Mouse (Mus musculus): ENCODE data around the gene Bok. TPM values are rescaled to one million over a fixed set of nuclear protein-coding genes. Genes with fewer than 3 reads are reported as not detected.

Bok gene
- polyA plus RNA-seq, 1 experiment from 2014 or later = 48.2 TPM

- no peak overlapping the region for H3K27ac ChIP-seq
- no peaks in the 10 kb centered on the region for H3K27me3 ChIP-seq
- peaks cover 35% of the 10 kb centered on the region for H3K36me3 ChIP-seq
- 72% methylated on average over 7 of the region's 7 CpGs for WGBS
- H3K4me2 ChIP-seq = no peak overlapping the region
- no peaks in the 10 kb centered on the region for H3K4me1 ChIP-seq
- H3K4me3 ChIP-seq = no peak overlapping the region
- no peaks in the 10 kb centered on the region for H3K9me3 ChIP-seq
- H3K9ac ChIP-seq = no peak overlapping the region
- no peak for ATAC-seq (ENCODE audit: insufficient number of reproducible peaks, insufficient read depth, low FRiP score, low TSS enrichment, low read depth)
Observed at GRCm38 (mm10) chr1:93721557-93721956, 36.1 kb downstream of the Bok start.

- no peaks in the 10 kb centered on the region for H3K27me3 ChIP-seq
- no peak overlapping the region for H3K27ac ChIP-seq
- H3K4me3 ChIP-seq = no peak overlapping the region
- peaks cover 36% of the 10 kb centered on the region for H3K36me3 ChIP-seq
- no peak for ATAC-seq (ENCODE audit: insufficient number of reproducible peaks, insufficient read depth, low FRiP score, low TSS enrichment, low read depth)
- no peaks in the 10 kb centered on the region for H3K9me3 ChIP-seq
- H3K4me1 ChIP-seq = no peaks in the 10 kb centered on the region
- H3K4me2 ChIP-seq = no peak overlapping the region
- no peak overlapping the region for H3K9ac ChIP-seq
- WGBS = 77% methylated on average over 3 of the region's 3 CpGs
Observed at GRCm38 (mm10) chr1:93724623-93725022, 39.2 kb downstream of the Bok start.

DNA sequence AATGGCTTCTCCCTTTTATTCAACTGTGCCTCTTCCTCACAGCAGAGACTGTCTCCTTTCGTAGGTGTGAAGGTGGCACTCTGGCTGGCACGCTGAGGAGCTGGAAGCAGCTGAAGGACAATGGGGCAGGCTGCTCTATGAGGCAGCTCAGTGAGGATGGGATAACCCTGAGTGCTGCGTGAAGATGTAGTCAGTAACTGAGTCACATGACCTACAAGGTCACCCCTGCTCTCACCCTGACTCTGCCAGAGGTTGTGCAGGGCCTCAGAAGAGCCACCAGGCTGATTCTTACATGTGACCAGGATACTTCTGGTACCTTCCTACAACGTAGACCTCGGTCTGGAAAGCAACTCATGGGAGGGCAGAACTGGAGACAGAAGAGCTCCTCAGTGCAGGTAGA, 40.2 kb downstream of the Bok start:
- no peak overlapping the region for H3K4me2 ChIP-seq
- ATAC-seq (ENCODE audit: insufficient number of reproducible peaks, insufficient read depth, low FRiP score, low TSS enrichment, low read depth) = no peak
- WGBS = 93% methylated on average over 5 of the region's 5 CpGs
- H3K27me3 ChIP-seq = no peaks in the 10 kb centered on the region
- no peak overlapping the region for H3K27ac ChIP-seq
- no peak overlapping the region for H3K4me3 ChIP-seq
- H3K9me3 ChIP-seq = no peaks in the 10 kb centered on the region
- H3K4me1 ChIP-seq = no peaks in the 10 kb centered on the region
- H3K36me3 ChIP-seq = peaks cover 36% of the 10 kb centered on the region
- H3K9ac ChIP-seq = no peak overlapping the region

DNA sequence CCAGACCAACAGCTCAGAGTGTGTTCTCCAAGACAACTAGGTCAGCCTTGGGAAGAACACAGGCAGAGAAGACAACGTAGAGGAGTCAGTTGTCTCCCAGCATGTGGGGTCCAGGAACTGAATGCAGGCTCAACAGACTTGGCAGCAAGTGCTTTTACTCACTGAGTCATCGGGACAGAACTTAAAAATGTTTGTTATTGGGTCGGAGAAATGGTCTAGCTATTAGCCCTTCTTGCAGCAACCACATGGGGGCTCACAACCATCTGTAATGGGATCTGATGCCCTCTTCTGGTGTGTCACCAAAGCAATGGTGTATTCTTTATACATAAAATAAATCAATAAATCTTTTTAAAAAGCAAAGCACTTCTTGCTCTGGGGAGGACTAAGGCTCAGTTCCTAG, 40.7 kb downstream of the Bok start:
- Histone ChIP-seq H3K9me3 (no peaks in the 10 kb centered on the region), H3K27me3 (no peaks in the 10 kb centered on the region), H3K4me2 (no peak overlapping the region), H3K27ac (no peak overlapping the region), H3K9ac (no peak overlapping the region), H3K4me3 (no peak overlapping the region), H3K4me1 (no peaks in the 10 kb centered on the region), H3K36me3 (peaks cover 36% of the 10 kb centered on the region)
- no peak for ATAC-seq (ENCODE audit: insufficient number of reproducible peaks, insufficient read depth, low FRiP score, low TSS enrichment, low read depth)
- WGBS = 85% methylated on average over 3 of the region's 3 CpGs

GRCm38 (mm10) chr1:93726974-93727373, 41.5 kb downstream of the Bok start:
- Histone ChIP-seq H3K4me2 (no peak overlapping the region), H3K4me3 (no peak overlapping the region), H3K4me1 (no peaks in the 10 kb centered on the region), H3K9me3 (no peaks in the 10 kb centered on the region), H3K36me3 (peaks cover 36% of the 10 kb centered on the region), H3K27ac (no peak overlapping the region), H3K9ac (no peak overlapping the region), H3K27me3 (no peaks in the 10 kb centered on the region)
- no peak for ATAC-seq (ENCODE audit: insufficient number of reproducible peaks, insufficient read depth, low FRiP score, low TSS enrichment, low read depth)
- 60% methylated on average over 3 of the region's 3 CpGs for WGBS

DNA sequence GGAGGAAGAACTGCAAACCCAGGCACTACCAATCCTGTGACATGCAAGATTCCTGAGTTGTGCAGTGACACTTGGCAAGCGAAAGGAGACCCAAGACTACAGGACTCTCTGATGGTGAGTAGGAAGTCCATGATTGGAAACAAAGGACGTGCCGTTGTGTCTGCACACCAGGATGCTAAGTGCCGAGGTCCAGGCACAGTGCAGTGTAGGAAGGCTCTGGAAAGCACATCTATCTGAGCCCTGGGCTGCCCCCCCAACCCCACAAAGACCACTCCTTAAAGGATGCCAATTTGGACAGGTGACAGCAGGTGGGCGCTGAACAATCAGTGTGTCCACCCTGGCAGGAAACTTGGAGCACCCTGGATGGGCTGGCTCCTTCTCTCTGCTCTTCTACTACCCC, 45.6 kb downstream of the Bok start:
- ATAC-seq (ENCODE audit: insufficient number of reproducible peaks, insufficient read depth, low FRiP score, low TSS enrichment, low read depth) = no peak
- Histone ChIP-seq H3K4me1 (no peaks in the 10 kb centered on the region), H3K4me2 (no peak overlapping the region), H3K4me3 (no peak overlapping the region), H3K36me3 (0 out of 2 replicates have a peak, but pooled peaks cover 10% of the 10 kb centered on the region), H3K9me3 (no peaks in the 10 kb centered on the region), H3K27me3 (no peaks in the 10 kb centered on the region), H3K9ac (no peak overlapping the region), H3K27ac (no peak overlapping the region)
- 91% methylated on average over 5 of the region's 5 CpGs for WGBS

GRCm38 (mm10) chr1:93731880-93732281, 46.4 kb downstream of the Bok start:
- Histone ChIP-seq H3K27ac (no peak overlapping the region), H3K9ac (no peak overlapping the region), H3K4me2 (no peak overlapping the region), H3K4me3 (no peak overlapping the region), H3K4me1 (no peaks in the 10 kb centered on the region), H3K36me3 (0 out of 2 replicates have a peak, but pooled peaks cover 10% of the 10 kb centered on the region), H3K27me3 (no peaks in the 10 kb centered on the region), H3K9me3 (no peaks in the 10 kb centered on the region)
- 20% methylated on average over 3 of the region's 3 CpGs for WGBS
- no peak for ATAC-seq (ENCODE audit: insufficient number of reproducible peaks, insufficient read depth, low FRiP score, low TSS enrichment, low read depth)

DNA sequence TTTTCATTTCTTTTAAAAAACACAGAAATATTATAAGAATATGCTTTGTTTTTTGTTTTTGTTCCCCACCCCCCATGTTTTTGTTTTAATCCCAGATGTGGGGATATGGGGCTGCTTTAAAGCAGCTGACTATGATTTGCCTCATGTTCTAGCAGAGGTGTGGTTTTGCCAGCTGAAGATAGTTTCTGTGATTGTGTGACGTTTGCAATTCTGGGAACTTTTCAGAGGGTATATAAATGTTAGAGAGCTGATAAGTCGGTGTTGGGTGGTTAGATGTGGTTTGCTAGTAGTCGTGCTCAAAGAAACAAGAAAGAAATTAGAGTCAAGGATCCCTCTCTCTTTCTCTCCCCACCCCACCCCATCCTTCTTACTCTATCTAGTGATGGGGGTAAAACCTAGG, 50.4 kb downstream of the Bok start:
- Histone ChIP-seq H3K36me3 (0 out of 2 replicates have a peak, but pooled peaks cover 3% of the 10 kb centered on the region), H3K9me3 (no peaks in the 10 kb centered on the region), H3K4me2 (no peak overlapping the region), H3K4me3 (no peak overlapping the region), H3K9ac (no peak overlapping the region), H3K27me3 (no peaks in the 10 kb centered on the region), H3K4me1 (no peaks in the 10 kb centered on the region), H3K27ac (no peak overlapping the region)
- ATAC-seq (ENCODE audit: insufficient number of reproducible peaks, insufficient read depth, low FRiP score, low TSS enrichment, low read depth) = no peak
- 57% methylated on average over 3 of the region's 3 CpGs for WGBS

GRCm38 (mm10) chr1:93737711-93738110, 52.3 kb downstream of the Bok start:
- WGBS = 94% methylated on average over 5 of the region's 5 CpGs
- H3K4me1 ChIP-seq = no peaks in the 10 kb centered on the region

GRCm38 (mm10) chr1:93740671-93741070, 55.2 kb downstream of the Bok start:
- Histone ChIP-seq H3K9ac (no peak overlapping the region), H3K9me3 (0 out of 2 replicates have a peak, but pooled peaks cover 2% of the 10 kb centered on the region), H3K4me3 (no peak overlapping the region), H3K27me3 (no peaks in the 10 kb centered on the region), H3K4me2 (no peak overlapping the region), H3K36me3 (peaks cover 28% of the 10 kb centered on the region; the same call in 1 of the 2 replicates), H3K27ac (no peak overlapping the region), H3K4me1 (no peaks in the 10 kb centered on the region)
- 98% methylated on average over 2 of the region's 2 CpGs for WGBS
- no peak for ATAC-seq (ENCODE audit: insufficient number of reproducible peaks, insufficient read depth, low FRiP score, low TSS enrichment, low read depth)

More at GRCm38 (mm10) chr1:93737711-93738110, 52.3 kb downstream of the Bok start:
- Histone ChIP-seq H3K27ac (no peak overlapping the region), H3K9ac (no peak overlapping the region), H3K4me2 (no peak overlapping the region), H3K36me3 (peaks cover 8% of the 10 kb centered on the region; the same call in 1 of the 2 replicates), H3K9me3 (no peaks in the 10 kb centered on the region), H3K4me3 (no peak overlapping the region), H3K27me3 (no peaks in the 10 kb centered on the region)
- no peak for ATAC-seq (ENCODE audit: insufficient number of reproducible peaks, insufficient read depth, low FRiP score, low TSS enrichment, low read depth)

DNA sequence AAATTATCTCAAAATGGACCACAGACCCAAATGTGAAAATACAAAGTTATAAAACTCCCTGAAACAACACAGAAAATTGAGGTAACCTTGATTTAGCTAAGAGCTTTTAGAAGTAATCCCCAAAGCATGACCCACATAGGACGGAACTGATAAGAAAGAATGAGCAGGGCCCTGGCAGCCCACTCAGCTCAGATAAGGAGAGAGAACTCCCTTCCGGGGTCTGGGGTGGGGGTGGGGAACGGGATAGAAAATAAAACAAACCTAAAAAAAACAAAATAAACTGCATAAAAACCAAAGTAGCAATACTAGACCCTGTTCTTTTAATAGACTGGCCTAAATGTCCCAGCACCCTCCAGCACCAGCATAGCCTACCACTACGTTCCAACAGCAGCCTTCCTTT, 56.5 kb downstream of the Bok start:
- Histone ChIP-seq H3K9ac (no peak overlapping the region), H3K27ac (no peak overlapping the region), H3K36me3 (peaks cover 35% of the 10 kb centered on the region; the same call in 1 of the 2 replicates), H3K9me3 (0 out of 2 replicates have a peak, but pooled peaks cover 2% of the 10 kb centered on the region), H3K4me1 (no peaks in the 10 kb centered on the region), H3K27me3 (no peaks in the 10 kb centered on the region), H3K4me2 (no peak overlapping the region), H3K4me3 (no peak overlapping the region)
- WGBS = 91% methylated on average over 4 of the region's 4 CpGs
- no peak for ATAC-seq (ENCODE audit: insufficient number of reproducible peaks, insufficient read depth, low FRiP score, low TSS enrichment, low read depth)

- 0 out of 2 replicates have a peak, but pooled peaks cover 2% of the 10 kb centered on the region for H3K9me3 ChIP-seq
- no peak overlapping the region for H3K4me3 ChIP-seq
- H3K4me1 ChIP-seq = no peaks in the 10 kb centered on the region
- no peak overlapping the region for H3K27ac ChIP-seq
- H3K36me3 ChIP-seq = peaks cover 35% of the 10 kb centered on the region; the same call in 1 of the 2 replicates
- no peak overlapping the region for H3K4me2 ChIP-seq
- ATAC-seq (ENCODE audit: insufficient number of reproducible peaks, insufficient read depth, low FRiP score, low TSS enrichment, low read depth) = no peak
- H3K27me3 ChIP-seq = no peaks in the 10 kb centered on the region
- no peak overlapping the region for H3K9ac ChIP-seq
Observed at GRCm38 (mm10) chr1:93742910-93743309, 57.5 kb downstream of the Bok start.
